Mouse (Mus musculus): ENCODE results near the gene Dsp.

Gene Dsp

DNA sequence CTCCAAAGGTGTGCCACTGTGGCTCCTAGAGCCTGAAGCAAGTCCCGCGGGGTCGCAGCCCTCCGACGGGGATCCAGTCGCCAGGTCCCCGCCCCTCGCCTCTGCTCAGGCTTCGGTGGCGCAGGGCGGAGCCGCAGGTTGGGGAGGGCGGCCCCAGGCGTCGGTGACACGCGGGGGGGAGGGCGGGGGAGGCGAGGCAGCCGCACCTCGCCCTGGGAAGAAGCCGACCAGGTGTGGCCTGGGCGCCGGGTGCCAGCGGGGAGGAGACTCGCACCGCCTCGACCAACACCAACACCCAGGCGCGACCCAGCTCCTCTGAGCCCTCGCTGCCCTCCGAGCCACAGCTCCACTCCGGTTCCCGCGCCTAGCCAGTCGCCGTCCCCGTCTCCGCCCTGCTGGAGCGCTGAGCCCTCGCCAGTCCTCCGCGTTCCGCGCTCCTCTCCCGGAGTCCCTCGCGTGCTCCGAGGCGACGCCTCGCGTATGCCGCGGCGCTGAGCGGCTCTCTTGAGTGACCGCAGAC, at the start of gene Dsp:
TSS of gene Dsp (plus strand) at position 226 of the 520 bp plus-strand sequence.
- no peak for DNase-seq

DNA sequence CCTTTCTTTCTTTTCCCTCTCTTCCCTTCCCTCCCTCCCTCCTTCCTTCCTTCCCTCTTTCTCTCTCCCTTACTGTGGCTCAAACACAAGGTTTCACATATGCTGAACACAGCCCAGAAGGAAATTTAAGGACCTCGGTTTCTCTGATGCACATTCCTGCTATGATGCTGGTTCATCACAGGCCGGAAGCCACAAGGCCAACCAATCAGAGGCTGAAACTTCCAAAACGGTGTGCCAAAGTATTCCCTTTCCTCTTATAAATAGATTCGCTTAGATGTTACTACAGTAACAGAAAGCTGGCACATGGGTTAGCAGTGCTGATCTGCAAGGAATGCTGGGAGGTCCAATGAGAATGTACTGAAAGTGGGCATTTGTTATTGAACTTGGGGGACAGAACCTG, 47.7 kb upstream of the Dsp start:
- DNase-seq: no peak

DNA sequence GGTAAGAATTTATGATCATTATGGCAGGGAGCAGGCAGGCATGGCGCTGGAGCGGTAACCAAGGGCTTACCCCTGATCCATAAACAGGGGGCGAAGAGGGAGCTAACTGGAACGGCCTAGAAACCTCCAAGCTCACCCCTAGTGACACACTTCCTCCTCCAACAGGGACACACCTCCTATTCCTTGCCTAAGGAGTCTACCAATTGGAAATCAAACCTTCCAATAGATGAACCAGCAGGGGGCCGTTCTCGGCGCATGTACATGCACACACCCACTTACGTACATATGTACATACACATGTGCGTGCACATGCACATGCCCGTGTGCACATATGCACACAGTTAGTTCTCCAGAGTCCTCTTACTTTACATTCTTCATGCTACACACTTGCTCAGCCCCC, 46.6 kb upstream of the Dsp start:
- DNase-seq: no peak

DNA sequence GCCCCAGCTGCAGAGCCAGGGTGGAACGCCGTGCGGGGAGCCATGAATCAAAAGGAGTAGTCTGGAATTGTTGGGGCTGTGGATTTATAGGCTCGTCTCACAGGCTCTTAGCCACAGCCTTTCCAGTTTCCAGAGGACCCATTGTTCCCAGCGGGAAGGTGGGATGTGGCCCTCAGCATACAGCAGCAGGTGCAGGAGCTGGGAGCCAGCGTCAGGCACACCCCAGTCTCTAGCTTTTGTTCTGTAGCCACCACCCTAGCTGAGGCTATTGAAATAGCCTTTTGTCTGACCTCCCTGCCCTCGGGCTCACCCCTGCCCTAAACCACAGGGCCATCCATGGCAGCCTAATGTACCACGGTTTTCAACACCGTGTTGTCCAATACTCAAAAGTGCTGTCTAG, 42.0 kb upstream of the Dsp start:
- no peak for DNase-seq

DNA sequence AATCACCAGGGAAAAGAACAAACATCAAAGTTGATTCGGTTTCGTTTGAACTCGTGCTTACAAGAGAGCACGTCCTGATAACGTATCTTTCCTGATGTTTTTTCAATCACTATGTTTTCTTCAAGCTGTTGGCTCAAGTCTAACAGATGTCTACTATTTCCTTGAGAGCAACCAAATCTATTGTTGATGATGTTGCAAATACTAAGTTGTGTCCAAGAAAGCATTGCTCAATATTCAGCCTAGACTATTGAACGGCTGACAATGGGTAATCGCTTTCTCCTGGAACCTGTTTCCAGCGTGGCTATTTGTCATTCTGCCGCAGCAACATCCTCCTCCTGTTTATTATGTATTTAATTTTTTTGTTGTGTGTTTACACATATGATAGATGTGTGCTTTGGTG, 28.8 kb upstream of the Dsp start:
- DNase-seq: no peak

DNA sequence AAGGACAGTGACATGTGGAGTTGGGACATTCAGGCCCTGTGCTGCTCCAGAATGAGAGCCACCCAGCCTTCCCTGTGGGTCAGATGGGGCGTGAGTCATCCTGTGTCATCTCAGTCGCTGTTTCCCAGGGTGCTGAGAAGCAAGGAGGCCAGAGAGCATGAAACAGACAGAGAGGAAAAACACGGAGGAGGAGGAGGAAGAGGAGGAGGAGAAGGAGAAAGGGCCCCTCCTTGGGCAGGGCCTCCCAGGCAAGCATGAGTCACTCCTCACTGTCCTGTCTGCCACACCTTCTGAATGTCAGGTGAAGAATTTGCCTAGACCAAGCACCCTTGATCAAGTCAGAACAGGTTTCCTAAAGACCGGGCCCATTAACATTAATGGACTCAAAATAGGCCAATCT, 27.4 kb upstream of the Dsp start:
- DNase-seq: no peak

DNA sequence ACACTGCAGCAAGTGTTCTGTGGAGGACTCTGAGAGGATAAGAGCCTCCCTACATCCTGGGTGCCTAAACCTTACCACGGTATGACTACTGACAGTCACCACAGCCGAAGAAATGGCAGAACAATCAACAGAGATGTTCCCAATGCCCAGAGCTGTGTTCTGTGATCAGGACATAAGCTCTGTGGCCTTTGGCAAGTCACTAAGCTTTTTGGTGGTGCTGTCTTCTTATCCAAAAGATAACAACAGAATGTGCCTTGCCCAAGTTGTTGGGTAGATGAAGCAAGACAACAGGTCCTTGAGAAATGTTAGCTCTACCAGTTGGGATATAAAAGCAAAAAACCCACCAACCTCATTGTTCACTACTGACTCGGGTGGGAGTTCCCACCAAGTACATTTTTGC, 23.4 kb upstream of the Dsp start:
- DNase-seq: no peak

DNA sequence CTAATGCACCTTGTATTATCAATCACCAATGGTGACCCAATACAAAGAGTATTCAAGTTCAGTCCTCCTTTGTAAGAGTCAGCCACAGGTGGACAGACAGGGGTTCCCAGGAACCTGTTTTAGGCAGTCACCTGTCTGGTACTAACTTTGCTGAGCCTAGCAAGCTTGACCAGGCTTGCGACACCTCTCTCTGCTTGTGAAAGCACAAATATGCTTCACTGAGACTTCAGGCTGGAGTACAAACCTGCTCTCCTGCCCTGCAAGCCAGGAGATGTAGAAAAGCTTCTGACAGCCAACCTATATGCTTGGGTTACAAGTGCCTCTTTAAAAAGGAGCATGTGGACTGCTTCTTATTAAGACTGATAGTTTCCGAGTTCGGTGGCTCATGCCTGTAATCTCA, 22.8 kb upstream of the Dsp start:
- DNase-seq: no peak

DNA sequence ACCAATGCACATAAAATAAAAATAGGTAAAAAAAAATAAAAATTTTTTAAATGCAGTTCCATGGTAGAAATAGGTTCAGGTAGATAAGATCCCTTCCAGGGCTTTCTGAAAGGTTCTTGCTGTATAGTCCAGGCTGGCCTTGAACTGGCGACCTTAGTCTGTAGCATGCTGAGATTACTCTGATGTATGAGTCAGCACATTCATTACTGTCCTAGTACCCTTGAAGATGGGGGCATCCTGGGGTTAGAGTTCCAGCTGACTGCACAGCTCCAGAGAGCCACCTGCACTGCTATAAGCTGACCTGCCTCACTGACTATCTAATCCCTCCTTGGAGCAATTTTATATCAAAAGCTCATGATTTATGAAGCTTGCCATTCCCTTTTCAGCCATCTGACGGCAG, 21.6 kb upstream of the Dsp start:
- no peak for DNase-seq

DNA sequence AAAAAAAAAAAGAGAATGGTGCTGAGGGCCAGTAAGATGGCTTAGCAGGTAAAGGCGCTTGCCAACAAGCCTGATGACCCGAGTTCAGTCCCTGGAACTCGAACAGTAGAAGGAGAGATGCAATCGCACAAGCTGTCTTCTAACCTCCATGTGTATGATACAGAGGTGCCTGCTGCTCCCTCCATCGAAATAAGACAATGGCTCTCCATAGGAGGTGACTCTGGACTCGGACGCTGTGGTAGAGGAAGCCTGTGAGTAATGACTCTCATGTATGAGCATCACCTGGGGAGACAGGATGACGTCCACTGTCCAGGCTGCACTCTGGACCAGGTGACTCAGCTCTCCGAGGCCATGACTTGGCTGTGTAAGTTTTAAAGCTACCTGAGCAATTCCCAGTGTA, 21.0 kb upstream of the Dsp start:
- no peak for DNase-seq

DNA sequence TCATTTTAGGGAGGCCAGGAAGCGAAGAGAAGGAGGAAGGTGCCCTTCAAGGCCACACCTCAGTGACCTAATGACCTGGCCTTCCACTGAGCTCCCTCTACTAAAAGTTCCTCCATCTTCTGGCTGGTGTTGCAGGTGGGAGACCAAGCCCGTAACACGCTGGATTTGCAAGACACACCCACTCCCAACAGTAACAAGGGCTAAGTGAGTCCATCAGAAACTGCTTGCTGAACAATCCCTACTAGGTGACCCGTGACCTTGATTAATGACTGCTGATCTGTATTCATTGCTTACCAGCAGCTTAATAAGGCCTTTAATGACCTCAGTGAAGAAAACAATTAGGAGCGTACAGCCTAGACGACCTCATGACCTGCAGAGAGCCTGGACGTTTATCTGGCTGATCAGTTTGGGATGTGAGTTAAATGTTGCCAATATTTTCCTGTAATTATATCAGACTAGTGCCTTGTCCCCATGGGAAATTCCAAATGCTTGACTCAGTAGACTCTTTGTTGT, 18.0 kb upstream of the Dsp start:
- DNase-seq: no peak

DNA sequence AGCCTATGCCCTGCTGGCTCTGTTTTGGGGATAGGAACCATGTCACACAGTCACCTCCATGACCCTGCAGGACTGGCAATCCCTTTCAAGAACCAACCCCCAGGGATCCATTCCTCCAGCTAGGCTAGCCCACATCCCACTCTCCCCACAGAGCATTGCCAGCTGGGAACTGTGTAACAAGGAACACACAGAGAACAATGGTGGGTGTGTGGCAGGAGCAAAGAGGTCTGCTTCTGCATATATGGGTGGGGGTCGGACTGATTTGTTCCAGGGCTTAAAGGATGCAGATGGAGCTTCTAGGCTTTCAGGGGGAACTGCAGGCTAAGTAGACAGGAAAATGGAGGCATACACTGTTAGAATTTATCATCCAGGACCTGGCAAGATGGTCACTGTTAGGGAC, 10.6 kb upstream of the Dsp start:
- no peak for DNase-seq

DNA sequence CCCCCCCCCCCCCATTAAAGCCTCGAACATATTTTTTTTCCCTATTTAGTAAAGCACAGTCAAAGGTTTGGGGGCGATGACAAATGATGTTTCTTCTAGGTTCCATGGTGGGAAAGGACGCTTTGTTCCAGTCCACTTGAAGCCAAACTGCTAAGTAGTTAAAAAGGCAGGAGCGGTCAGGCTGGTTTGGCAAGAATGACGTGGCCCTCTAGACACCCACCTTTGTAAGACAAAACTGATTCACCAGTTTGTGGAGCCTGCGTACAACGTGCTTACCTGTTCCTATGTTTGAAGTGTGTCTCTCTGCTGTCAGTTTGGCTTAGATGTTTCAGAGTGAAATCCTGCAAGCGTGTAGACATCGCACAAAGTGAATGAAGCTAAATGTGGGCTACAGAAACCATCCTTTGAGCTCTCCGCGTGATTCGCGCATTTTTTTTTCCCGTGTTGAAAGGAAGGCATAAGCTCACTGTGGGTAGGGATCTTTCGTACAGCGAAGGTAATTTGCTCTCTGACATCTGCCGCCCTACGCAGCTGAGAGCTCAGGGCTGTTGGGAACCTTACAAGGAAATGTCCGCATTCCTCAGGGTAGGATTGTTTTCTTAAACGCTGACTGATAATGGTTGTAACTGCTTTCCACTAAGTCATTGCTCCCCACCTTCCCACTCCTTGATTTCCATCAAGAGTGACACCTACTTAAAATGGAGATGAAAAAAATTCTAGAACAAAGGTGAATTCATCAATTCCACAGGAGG, 6.0 kb upstream of the Dsp start:
- no peak for DNase-seq

DNA sequence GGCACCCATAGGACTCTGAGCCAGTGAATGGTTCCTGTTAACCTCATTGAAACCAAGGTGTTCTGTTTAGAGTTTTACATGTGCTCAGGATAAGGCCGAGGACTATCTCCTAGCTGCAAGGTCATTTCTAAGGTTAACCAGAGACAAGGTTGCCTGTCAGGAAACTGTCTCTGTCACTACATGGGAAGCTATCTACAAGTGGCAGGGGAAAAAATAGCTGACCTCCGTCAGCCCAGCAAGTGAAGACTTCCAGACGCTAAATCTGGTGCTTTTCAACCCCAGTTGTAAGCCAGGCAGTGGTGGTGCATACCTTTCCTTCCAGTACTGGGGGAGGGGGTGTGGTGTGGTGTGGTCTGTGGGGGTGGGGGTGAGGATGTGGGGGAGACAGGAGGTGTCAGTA, 2.7 kb upstream of the Dsp start:
- no peak for DNase-seq

DNA sequence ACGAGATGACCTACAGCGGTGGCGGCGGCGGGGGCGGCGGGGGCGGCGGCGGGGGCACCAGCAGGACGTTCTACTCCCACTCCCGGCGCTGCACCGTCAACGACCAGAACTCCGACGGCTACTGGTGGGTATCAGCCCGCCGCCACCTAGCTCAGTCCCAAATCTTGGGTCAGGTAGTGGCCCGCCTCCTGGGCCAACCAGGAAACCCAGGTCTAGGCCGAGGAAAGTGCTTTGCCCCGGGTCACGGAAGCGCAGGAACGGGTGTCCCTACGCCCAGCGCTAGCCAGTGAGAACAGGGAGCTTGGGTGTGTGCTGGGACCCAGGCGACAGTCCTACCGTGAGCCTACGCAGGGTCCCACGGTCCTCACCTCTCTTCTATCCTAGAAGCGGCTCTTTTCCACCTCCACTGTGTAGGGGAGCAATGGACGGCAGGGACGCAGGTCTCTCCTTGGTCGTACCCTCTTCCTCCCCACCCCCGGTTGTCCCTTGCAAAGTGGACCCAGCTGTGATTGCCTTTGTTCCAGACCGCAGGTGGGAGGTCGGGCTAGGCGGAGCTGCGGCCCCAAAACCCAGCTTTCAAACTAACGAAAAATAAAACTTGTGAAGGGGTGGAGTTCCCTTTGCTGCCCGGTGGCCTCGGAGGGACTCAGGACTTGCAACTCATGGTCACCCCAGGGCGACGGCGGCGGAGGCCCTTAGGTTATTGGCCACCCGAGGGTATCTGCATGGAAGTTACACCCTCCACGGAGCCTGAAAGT, 756 bp downstream of the Dsp start:
- DNase-seq: no peak

DNA sequence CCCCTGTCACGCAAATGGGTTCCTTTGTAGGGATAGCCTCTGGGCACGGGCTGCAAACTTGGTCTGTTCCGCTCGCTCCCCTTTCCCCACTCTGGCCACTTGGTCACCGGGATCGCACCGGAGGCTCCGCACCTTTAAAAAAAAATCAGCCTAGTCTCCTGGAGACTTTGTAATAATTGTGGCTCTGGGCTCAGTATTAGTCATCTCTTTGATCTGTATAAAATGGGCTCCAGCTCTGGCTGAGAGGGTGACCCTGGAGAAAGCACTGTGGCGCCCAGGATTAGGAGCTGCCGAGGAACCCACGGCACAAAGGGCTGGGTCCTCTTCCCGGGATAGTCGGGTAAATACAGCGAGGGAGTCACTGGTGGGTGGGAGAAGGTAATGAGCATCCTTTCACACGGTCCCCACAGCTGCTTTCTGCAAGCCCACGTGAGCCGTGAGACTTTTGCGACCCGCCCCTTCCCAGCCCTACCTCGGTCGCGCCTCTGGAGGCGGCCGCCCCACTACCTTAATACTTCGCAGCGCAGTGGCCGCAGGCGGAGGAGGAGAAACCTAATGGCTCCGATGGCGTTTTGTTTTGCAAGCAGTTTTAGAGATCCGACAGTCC, 1.4 kb downstream of the Dsp start:
- DNase-seq: no peak

DNA sequence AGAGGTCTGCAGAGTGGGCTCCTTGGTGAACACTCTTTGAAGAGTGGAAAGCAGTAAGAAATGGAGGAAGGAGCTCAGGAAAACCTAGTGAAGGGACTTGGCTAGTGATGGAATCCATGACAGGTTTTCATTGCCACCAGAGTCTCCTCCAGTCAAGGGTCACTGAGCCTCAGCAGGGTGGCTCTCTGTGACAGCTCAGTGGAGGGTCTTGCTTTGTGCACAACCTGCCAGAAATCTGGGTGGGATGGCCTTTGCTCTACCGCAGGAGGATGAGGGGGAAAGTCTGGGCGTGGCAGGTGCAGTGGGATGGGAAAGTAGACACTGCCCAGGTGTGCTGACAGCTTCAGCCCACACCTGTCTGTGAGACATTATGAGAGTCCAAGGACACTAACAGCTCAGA, 4.4 kb downstream of the Dsp start:
- DNase-seq: no peak

DNA sequence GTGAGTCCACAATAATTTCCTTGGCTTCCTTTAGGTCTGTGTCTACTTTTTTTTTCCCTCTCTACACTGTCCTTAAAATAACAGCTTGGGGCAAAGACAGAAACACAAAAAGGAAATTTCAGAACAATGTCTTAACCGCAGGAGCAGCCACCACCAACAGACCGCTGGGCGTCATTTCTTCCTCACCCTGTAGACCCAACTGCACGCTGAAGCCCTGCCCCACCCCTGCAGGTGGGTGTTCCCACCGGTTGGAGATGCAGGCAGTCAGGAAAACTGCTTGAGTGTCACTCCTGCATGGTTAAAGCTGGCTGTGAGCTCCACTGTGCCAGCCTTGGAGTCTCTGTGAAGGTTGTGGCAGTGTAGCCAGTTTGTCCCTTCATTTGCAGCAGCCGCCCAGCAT, 6.5 kb downstream of the Dsp start:
- no peak for DNase-seq

DNA sequence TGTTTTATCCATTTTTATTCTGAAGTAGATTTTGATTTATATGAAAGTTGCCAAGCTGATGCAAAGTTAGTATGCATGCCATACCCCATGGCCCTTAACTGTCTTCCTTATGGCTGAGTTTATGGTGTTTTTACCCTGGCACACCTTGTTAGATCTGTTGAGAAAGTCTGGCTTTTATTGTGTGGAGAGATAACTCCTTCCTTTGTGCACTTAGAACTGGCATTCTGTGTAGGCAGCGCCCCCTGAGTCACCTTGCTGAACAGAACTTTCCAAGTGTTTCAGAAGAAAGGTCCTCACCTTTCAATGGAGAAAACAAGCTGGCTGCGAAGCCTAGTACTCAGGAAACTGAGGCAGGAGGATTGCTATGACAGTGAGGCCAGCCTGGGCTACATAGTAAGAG, 10.9 kb downstream of the Dsp start:
- DNase-seq: no peak

DNA sequence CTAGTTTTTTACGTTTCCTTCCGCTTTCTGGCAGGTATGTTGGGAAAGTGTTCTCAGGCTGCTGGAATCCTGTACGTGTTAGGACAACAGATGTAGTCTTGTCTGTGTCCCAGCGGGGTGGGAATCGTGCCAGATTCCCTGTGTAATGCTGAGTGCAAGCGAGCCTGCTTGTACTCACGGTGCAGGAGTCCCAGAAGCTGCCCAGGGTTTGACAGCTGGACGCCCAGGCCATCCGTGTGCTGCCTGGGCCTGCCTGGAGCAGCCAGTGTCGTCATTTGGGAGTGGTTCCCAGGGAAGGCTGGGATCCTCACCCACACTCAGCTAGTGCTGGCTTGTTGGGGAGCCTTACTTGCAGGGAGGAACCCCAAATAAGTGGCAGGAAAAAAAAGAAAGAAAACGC, 11.6 kb downstream of the Dsp start:
- DNase-seq: no peak

DNA sequence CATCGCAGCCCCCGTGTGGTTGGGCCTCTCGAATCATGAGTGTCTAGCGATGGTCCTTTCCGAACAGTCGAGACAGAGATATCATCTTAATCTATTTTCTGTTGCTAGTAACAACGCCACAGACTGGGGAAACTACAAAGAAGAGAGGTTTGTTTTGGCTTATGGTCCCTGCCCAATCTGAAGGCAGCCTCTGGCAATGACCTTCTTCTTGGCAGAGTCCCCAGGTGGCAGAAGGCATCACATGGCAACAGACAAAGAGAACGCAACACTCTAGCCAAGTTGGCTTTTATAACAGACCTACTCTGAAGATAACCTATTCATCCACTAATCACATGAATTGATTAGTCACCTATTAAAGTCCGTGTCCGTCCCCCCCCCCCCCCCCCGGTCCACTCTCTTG, 13.8 kb downstream of the Dsp start:
- DNase-seq: no peak

DNA sequence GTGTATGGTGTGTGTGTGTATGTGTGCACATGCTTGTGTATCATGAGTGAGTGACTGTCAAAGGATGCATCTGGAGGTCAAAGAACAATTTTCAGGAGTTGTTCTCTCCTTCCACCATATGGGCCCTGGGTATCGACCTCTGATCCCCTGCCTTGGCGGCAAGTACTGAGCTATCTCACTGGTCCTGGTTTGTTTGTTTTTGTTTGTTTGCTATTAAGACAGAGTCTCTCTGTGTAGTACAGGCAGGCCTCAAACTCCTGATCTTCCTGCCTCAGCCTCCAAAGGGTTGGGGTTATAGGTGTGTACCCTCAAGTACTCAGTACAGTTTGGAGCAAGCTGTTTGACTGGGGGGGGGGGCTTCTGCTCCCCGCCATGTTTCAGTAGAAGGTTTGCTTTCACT, 16.0 kb downstream of the Dsp start:
- no peak for DNase-seq

DNA sequence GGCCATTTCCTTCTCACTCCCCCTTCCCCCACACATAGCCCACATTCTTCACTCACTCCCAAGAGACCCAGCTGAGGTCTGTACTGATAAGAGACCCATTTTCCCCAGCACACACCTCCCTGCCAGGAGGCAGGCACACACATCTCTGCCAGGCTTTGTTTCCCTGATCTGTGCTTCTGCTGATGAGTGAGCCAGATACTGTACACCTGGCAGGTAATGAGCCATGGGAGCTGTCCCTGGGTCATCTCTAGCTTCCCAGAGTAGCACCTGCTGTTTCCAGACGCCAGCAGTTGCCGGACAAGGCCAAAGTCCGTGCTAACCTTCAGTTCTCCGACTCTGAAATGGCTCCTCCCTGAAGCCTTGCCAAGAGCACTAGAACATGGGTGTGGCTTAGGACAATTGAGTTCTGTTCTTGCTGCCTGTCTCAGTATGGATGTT, 19.6 kb downstream of the Dsp start:
- no peak for DNase-seq

DNA sequence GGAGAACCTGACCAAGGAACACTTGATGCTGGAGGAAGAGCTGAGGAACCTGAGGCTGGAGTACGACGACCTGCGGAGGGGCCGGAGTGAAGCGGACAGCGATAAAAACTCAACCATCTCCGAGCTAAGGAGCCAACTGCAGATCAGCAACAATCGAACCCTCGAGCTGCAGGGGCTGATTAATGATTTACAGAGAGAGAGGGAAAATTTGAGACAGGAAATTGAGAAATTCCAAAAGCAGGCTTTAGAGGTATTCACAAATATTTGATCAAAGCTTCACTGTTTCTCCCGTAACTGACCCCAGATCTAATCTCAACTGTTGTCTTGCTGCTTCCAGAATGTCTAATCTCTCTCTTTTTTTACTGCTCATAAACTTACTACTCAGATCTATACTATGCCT, 42.3 kb downstream of the Dsp start:
- no peak for DNase-seq
